Mouse (Mus musculus) cerebellum, adult 18-20 months (tissue): Measurements from ENCODE around the gene Stip1.

ENCODE experiments used
- DNase-seq, 2 experiments: peaks; one replicate each; pipeline ENCODE4 v3.0.0; 2021

The Stip1 gene

GRCm38 (mm10) chr19:6980381-6981093 is 59.2 kb downstream of the Stip1 start, which contains the start of gene Fkbp2:
Fkbp2 (minus strand) TSS chr19:6980501.
- peak; percentile 99 for DNase-seq

GRCm38 (mm10) chr19:6979486-6980380 is 60.0 kb downstream of the Stip1 start:
- DNase-seq: peak; percentile 99

GRCm38 (mm10) chr19:6979001-6979479 is 60.7 kb downstream of the Stip1 start:
- DNase-seq: peak in 1 of 2 experiments; percentile 58

GRCm38 (mm10) chr19:6978639-6978974 is 61.2 kb downstream of the Stip1 start:
- no peak for DNase-seq

- DNase-seq: no peak
Measured at GRCm38 (mm10) chr19:6977759-6978638, 61.8 kb downstream of the Stip1 start.

GRCm38 (mm10) chr19:6975537-6976521 is 63.9 kb downstream of the Stip1 start, which contains the start of gene Plcb3:
Plcb3 (minus strand) TSS chr19:6976470.
- DNase-seq: peak; percentile 42 to 50

- peak; percentile 58 to 61 for DNase-seq
Measured at GRCm38 (mm10) chr19:6974211-6975205, 65.3 kb downstream of the Stip1 start, which contains the start of gene Ppp1r14b. Ppp1r14b (plus strand) TSS chr19:6974968.

GRCm38 (mm10) chr19:6973581-6974190 is 66.1 kb downstream of the Stip1 start:
- DNase-seq: no peak

GRCm38 (mm10) chr19:6972247-6972917 is 67.4 kb downstream of the Stip1 start:
- DNase-seq: no peak

- DNase-seq: no peak
Measured at GRCm38 (mm10) chr19:6971644-6972043, 68.1 kb downstream of the Stip1 start.
